Mouse (Mus musculus) gastrocnemius, postnatal 14 days (tissue): ENCODE results near the gene Vps11. TPM values are rescaled to one million over a fixed set of nuclear protein-coding genes. Genes with fewer than 3 reads are reported as not detected.
"Not testable (repeated sequence)": the region's sequence is repeated elsewhere in the genome, so short reads cannot be mapped to it uniquely, and the experiment has no call there.

Source experiments
- DNase-seq: peaks from one replicate; pipeline ENCODE4 v3.0.0; 2021; ENCODE audit warnings: mixed read lengths
- intact Hi-C: fragments of 180-260 bp; cut with DNase I; formaldehyde crosslinking; loops from one replicate; pipeline ENCODE4 v1.15.1; 2025; ENCODE audit warnings: low total_unique reads
- total RNA-seq, 2 experiments: library from RNA; stranded (reverse); gene quantifications; 2 replicates each; pipeline ENCODE4 v1.2.3; 2021

The Vps11 gene
- total RNA-seq, 2 experiments from 2014 or later: 15.6 to 16.9 TPM

DNA sequence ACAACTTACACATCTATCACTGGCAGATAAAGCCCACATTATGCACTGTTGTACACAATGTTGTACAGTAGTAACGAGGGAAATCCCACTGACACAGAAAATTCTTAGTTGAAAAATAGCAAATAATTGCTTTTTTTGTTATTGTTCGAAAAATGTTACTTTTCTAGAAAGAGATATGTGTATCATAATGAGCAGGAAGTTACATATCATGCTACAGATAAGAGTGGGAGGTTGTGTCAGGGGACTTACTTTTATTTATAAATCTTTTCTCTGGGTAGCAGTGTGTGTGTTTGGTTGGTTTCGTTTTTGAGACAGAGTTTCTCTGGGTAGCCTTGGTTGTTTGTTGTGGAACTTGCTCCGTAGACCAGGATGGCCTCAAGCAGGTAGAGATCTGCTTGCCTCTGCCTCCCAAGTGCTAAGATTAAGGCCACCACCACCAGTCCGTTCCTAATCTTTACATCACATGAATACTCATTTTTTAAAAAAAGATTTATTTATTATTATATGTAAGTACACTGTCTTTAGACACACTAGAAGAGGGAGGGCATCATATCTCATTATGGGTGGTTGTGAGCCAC is 16.8 kb upstream of the Vps11 start:
- no peak for DNase-seq
- intact Hi-C loops: no loop called here

DNA sequence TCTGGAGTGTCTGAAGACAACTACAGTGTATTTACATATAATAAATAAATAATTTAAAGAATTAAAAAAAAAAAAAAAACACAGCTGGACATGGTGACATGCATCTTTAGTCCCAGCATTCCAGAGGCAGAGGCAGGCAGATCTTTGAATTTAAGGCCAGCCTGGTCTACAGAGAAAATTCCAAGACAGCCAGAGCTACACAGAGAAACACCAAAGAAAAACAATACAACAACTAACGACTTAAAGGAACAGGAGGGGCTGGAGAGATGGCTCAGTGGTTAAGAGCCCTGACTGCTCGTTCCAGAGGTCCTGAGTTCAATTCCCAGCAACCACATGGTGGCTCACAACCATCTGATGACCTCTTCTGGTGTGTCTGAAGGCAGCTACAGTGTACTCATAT is 15.9 kb upstream of the Vps11 start:
- intact Hi-C loops, DNase-seq: not testable (repeated sequence)

DNA sequence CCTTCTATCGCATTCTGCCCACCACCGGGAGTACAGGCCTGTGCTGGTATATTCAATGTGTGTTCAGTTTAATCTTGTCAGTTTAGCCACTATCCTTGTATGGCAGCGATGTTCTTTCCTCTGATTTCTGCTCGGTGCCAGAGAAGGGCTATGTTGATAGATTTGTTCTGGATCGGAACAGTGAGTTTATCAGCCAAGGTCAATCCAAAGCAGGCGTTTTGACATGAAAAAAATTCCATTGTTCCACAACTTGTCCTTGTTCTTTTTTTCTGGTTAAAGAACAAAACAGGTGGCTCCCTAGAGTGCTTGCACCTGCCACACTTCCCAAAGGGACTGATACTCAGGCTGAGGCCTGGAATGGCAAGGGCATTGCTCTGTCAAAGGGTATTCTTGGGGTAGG is 14.7 kb upstream of the Vps11 start:
- intact Hi-C loops: no loop called here
- no peak for DNase-seq

DNA sequence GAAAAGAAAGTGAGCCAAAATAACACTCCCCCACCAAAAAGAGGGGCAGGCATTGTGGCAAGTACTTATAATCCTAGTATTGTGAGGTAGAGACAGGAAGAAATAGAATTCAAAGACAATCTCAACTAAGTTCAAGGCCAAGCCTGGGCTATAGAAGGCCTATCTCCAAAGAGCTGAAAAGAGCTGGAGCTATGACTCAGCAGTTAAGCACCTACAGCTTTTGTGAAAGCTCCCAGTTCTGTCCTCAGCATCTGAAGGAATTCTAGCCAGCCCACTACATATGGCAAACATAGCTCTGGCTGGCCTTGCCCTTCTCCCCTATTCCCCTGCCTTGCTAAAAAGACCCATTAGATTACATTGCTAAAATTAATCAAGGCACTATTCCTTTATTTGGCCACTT is 11.9 kb upstream of the Vps11 start:
- intact Hi-C loops: no loop called here
- no peak for DNase-seq

DNA sequence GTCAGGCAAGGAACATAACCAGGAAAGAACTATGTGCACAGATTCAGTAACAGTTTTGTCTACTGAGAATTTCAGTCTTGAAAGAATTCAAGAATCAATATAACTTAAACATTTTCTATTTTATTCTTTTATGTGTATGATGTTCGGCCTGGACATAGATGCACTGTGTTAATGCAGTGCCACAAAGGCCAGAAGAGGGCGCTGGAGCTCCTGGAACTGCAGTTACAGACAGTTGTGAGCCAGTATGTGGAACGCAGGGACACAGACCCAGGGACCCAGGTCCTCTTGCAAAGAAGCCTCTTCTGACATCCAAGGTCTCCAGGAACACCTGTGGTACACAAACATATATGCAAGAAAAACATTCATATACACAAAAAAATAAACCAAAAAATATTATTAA is 3.0 kb upstream of the Vps11 start:
- DNase-seq: no peak
- intact Hi-C loops: no loop called here

DNA sequence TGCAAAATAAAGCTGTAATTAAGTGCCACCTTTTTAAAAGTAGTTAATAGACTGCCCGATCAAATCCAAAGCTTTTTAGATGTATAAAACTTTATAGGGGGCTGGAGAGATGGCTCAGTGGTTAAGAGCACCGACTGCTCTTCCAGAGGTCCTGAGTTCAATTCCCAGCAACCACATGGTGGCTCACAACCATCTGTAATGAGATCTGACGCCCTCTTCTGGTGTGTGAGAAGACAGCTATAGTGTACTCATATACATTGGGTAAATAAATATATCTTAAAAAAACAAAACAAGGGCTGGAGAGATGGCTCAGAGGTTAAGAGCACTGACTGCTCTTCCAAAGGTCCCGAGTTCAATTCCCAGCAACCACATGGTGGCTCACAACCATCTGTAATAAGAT is 461 bp upstream of the Vps11 start:
- DNase-seq, intact Hi-C loops: not testable (repeated sequence)

DNA sequence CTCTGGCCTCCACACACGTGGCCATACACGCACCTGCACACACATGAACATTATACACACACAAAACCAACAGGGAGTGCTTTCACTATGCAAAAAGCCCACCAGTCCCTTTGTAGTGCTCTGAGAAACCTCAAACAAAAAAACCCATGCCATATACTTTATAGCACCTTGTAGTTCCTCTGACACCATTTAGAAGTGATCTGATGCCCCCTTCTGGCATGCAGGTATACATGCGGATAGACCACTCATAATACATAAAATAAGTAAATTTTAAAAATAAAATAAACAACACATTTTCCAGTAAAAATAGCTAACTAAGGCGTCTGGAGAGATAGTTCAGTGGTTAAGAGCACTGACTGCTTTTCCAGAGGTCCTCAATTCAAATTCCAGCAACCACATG is 4.3 kb downstream of the Vps11 start:
- no peak for DNase-seq
- intact Hi-C loops: loop anchor here (5.0 kb wide), 1 partner anchor 65 kb away; no protein-coding TSS in a partner anchor

DNA sequence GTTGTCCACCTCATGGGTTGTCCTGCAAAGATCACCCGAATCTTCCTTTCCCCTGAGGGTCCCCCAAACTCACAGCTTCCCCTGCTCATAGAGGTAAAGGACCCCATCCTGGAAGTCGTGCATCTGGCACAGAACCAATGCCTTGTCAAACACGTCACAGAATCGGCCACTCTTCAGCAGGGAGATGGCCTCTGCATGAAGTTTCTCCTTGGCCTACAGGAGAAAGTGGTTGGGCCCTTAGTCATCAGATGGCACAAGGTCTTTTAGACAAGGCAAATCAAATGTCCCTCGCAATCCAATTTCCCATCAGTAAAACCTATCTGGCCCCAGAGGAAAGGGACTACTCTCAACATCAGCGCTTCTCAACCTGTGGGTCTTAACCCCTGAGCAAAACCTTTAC is 8.3 kb downstream of the Vps11 start:
- intact Hi-C loops: loop anchor here (5.0 kb wide), 1 partner anchor 101 kb away; the partner anchor contains the start of gene Pdzd3
- no peak for DNase-seq

DNA sequence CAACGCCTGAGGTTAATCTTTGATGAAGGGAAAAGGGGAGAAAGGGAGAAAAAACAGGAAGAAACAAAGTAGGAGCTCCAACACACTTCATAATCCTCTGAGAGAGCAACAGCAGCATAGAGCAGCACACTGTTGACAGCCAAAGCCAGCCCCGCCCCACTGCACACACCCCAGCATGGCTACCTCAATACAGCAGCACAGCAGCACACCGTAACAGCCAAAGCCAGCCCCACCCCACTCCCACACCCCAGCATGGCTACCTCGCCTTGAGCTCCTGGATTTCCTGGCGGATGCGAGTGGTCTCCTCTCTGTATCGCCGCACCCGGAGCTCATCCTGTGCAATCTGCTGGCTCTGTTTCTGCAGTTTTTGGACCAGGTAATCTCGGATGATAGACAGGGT is 9.1 kb downstream of the Vps11 start:
- DNase-seq: no peak
- intact Hi-C loops: loop anchor here (5.0 kb wide), 1 partner anchor 100 kb away; the partner anchor contains the start of gene Pdzd3

DNA sequence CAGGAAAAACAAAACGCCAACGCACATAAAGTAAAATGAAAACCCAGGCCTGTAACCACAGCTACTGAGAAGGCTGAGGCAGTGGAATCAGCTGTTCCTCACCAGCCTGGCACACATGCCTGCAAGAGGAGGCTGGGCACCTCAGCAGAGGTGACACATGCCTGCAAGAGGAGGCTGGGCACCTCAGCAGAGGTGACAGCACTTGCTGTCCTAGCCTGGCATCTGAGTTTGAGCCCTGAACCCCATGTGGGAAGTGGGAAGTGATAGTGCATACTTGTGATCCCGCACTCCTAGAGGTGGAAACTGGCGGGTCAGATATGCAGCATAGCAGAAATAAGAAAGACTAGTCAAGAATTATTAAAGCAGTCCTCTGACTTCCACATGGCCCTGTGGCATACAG is 10.1 kb downstream of the Vps11 start:
- DNase-seq: no peak
- intact Hi-C loops: loop anchor here (5.0 kb wide), 1 partner anchor 99 kb away; the partner anchor contains the start of gene Pdzd3

DNA sequence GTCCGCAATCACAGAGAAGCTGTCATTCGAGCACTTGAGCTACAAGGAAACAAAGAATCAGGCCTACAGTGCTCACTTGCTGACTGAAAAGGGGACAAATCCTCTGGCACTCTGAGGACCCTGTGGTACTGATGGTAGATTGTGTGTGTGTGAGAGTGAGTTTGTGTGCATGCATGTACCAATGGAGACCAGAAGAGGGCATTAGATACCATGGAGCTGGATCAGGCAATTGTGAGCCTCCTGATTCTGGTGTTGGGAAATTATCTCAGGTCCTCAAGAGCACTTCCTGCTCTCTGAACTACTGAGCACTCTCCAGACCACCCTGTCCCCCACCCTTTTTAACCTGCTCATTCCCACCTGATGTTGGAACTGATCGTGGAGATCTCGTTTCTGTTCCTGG is 12.9 kb downstream of the Vps11 start:
- intact Hi-C loops: no loop called here
- DNase-seq: no peak

DNA sequence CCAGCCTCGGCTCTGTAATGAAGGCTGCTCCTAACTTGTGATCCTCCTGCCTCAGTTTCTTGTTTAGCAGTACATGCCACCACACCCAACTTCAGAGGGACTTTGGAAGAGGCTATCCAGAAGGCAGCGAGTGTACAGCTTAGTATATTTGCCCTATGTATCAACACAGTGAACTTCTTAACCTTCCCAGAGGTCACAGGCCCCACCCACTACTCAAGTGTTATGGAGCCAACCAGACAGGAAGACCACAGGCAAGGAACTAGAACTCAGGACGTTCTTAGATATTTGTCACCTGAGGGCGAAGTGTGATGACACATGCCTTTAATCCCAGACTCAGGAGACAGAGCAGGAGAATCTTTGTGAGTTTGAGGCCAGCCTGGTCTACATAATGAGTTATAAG is 13.8 kb downstream of the Vps11 start:
- no peak for DNase-seq
- intact Hi-C loops: no loop called here

DNA sequence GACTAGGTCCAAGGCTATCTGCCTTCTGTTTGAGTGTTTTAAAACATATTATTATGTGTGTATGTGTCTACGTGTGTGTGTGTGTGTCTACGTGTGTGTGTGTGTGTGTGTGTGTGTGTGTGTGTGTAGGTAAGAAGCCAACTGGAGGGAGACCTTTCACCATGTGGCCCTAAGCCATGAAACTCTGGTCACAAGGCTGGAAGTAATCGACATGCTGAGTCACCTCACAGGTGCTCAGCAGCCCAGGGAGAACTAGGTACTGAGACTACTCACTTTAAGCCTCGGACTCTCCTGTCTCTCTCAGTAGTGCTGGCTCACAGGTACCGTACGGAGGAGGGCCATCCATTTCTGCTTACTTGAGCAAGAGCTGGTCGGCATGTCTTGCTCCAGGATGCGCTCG is 14.3 kb downstream of the Vps11 start:
- DNase-seq: no peak
- intact Hi-C loops: no loop called here

DNA sequence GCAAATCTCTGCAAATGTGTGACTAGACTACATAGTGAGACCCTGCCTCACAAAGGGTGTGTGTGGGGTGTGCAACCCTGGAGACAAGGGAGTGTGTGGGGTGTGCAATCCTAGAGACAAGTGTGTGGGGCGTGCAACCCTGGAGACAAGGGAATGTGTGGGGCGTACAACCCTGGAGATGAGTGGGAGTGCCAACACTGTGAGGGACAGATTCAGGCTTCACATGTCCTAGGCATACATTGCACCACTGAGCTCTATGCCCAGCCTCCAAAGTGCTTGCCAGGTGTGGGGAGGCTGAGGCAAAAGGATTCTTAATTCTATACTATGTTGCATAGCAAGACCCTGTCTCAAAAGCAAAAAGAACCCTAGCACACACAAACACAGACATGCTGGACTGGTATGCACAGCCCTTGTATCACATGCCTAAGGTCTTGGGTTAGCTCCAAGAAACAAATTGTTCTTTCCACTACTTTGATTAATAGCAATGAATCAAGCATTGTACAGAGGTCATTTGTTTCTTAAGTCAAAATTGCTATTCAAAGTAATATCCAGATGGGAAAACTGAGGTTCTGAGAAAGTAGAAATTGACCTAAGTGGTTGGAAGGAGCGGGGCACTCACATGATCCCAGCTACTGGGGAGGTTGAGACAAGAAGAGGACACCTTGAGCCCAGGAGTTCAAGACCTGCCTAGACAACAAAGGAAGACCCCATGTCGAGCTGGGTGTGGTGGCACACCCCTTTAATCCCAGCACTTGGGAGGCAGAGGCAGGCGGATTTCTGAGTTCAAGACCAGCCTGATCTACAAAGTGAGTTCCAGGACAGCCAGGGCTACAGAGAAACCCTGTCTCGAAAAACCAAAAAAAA is 15.7 kb downstream of the Vps11 start:
- intact Hi-C loops: no loop called here
- DNase-seq: no peak

DNA sequence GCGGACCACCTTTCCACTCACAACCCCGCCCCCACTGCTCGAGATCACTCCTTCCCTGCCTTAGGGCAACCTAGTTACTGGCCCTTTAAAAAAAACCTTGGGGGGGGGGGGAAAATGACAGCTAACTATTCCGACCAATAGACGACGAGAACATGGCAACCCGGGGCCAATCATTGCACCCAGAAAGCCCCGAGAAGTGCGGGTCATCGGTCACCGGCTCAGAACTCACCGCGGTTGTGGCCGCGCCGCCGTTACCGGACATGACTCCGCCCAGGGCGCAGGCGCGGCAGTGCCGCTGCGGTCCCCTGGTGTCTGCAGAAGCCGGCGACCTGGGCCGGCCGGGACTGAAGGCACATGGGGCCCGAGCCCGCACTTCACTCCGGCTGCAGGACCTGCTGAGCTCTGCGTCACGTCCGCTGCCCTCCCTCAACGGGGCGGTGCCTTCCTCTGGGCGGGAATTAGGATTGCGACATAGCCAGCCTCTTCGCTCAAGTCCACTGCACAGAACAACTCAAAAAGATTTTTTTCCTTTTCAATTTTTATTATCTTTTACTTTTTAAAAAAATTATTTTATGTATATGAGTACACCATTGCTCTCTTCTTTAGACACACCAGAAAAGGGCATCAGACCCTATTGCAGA is 17.6 kb downstream of the Vps11 start, which contains the start of gene Hmbs:
Gene Hmbs (minus strand): TSS at position 448 of the 641 bp plus-strand sequence.
- peak; percentile 92 for DNase-seq
- intact Hi-C loops: no loop called here

DNA sequence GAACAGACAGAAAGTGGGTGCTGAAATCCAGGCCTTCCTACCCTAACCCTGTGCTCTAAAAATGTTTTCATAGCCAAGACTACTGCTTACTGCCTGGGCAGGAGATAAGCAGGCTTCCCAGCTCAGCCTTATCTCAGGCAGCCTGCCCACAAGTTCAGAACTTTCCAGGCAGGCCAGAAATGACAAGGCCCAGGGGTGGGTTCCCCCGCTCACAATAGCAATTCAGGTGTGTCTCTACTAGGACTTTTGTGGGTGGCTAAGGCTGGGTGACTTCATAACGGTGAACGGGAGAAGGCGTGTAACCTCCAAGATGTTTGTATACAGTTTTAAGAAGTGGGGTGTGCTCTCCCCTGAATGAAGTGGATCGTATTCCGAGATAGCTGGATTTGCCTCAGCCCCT is 18.2 kb downstream of the Vps11 start:
- no peak for DNase-seq
- intact Hi-C loops: no loop called here

DNA sequence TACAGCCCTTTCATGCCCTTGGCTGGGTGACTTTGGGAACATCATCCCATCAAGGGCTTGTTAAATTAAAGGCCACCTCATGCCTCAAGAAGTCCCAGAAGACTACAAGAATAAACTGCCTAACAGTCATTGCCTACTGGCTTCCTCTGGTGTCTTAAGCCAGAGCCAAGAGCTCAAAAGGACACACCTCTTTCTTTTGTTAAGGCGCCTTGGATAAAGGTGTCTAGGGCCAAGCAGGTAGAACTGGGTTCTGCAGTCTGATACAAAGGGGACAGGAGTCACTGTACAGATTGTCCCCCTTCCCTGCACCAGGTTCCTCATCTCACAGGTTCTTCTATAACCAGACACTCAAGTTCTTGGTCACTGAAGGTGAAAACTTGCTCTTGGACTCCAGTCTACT is 18.9 kb downstream of the Vps11 start:
- intact Hi-C loops: no loop called here
- no peak for DNase-seq

DNA sequence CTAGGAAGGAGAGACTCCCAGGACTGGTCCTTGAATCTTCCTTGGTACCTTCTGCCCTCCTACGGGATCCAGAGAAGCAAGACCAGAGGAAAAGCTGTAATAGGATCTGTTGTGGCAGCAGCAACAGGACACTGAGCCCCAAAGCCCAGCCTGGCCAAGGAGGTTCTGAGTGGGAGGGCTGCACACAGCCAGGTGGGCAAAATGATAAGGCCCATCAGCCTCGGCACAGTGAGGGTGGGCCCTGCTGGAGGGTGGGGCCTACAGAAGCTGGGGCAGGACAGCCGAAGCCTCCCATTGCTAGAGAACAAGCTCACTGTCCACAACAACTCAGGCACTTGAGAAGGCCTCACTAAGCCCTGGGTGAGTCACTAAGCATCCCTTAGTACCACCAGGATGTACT is 19.3 kb downstream of the Vps11 start:
- DNase-seq: no peak
- intact Hi-C loops: no loop called here

DNA sequence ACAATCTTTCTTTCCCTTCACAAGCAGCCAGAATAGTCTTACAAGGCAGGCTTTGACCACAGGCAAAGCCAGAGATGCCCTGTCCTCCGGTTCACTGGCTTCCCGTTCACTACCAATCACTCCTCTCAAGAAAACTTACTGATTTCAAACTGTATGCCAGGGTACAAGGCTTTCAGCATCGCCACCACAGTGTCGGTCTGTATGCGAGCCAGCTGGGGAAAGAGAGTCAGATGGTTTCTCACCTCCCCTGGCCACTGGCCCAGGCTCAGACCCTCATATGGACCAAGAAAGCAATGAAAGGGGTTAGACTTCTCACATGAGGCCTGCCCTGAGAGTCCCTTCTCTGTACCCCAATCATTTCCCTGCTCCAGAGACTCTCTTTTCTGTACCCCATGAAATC is 20.0 kb downstream of the Vps11 start:
- DNase-seq: no peak
- intact Hi-C loops: no loop called here

DNA sequence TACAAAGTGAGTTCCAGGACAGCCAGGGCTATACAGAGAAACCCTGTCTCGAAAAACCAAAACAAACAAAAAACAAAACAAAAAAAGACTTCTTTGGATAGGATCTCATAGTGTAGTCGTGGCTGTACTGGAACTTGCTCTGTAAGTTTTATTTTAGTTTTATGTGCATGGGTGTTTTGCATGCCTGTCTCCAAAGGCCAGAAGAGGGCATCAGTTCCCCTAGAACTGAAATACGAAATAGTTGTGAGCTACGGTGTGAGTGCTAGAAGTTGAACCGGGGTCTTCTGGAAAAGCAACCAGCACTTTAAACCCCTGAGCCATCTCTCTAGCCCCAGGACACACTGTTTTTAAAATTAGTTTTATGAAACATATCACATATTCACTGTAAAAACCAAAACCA is 22.9 kb downstream of the Vps11 start:
- DNase-seq: no peak
- intact Hi-C loops: no loop called here
